Mouse (Mus musculus) frontal cortex, postnatal 36 days (tissue): ENCODE data around the gene Hibadh.

Source experiments
- DNase-seq, 2 experiments: peaks; one replicate each; pipeline ENCODE4 v3.0.0; 2022; ENCODE audit warnings: low spot score in 2 of 2

The Hibadh gene

GRCm38 (mm10) chr6:52567327-52568299 is 72.6 kb downstream of the Hibadh start:
- no peak for DNase-seq

GRCm38 (mm10) chr6:52565210-52565609 is 75.0 kb downstream of the Hibadh start:
- no peak for DNase-seq

- no peak for DNase-seq
Observed at GRCm38 (mm10) chr6:52562994-52563393, 77.2 kb downstream of the Hibadh start.

GRCm38 (mm10) chr6:52559041-52559440 is 81.1 kb downstream of the Hibadh start:
- no peak for DNase-seq

GRCm38 (mm10) chr6:52544376-52544775 is 95.8 kb downstream of the Hibadh start:
- DNase-seq = no peak

- no peak for DNase-seq
Observed at GRCm38 (mm10) chr6:52542464-52542863, 97.7 kb downstream of the Hibadh start.

GRCm38 (mm10) chr6:52539911-52540310 is 100.3 kb downstream of the Hibadh start:
- no peak for DNase-seq

- DNase-seq = peak in 1 of 2 experiments; percentile 6
Observed at GRCm38 (mm10) chr6:52535072-52535704, 105.0 kb downstream of the Hibadh start.

GRCm38 (mm10) chr6:52532144-52532492 is 108.1 kb downstream of the Hibadh start:
- peak; percentile 9 to 22 for DNase-seq

GRCm38 (mm10) chr6:52531366-52532143 is 108.6 kb downstream of the Hibadh start:
- DNase-seq = peak; percentile 8 to 21

- no peak for DNase-seq
Observed at GRCm38 (mm10) chr6:52530861-52531260, 109.3 kb downstream of the Hibadh start.

GRCm38 (mm10) chr6:52524226-52524625 is 116.0 kb downstream of the Hibadh start:
- no peak for DNase-seq

- DNase-seq = no peak
Observed at GRCm38 (mm10) chr6:52518704-52519103, 121.5 kb downstream of the Hibadh start.

- no peak for DNase-seq
Observed at GRCm38 (mm10) chr6:52517272-52517671, 122.9 kb downstream of the Hibadh start.

- no peak for DNase-seq
Observed at GRCm38 (mm10) chr6:52513876-52514405, 126.2 kb downstream of the Hibadh start.

- DNase-seq = no peak
Observed at GRCm38 (mm10) chr6:52508789-52509188, 131.4 kb downstream of the Hibadh start.

GRCm38 (mm10) chr6:52507946-52508345 is 132.2 kb downstream of the Hibadh start:
- no peak for DNase-seq

- DNase-seq = peak in 1 of 2 experiments; percentile 14
Observed at GRCm38 (mm10) chr6:52507171-52507570, 133.0 kb downstream of the Hibadh start.

- no peak for DNase-seq
Observed at GRCm38 (mm10) chr6:52505777-52506755, 134.1 kb downstream of the Hibadh start.

GRCm38 (mm10) chr6:52504676-52505460 is 135.3 kb downstream of the Hibadh start:
- no peak for DNase-seq
